Mouse (Mus musculus): ENCODE data around the gene Crk.

DNA sequence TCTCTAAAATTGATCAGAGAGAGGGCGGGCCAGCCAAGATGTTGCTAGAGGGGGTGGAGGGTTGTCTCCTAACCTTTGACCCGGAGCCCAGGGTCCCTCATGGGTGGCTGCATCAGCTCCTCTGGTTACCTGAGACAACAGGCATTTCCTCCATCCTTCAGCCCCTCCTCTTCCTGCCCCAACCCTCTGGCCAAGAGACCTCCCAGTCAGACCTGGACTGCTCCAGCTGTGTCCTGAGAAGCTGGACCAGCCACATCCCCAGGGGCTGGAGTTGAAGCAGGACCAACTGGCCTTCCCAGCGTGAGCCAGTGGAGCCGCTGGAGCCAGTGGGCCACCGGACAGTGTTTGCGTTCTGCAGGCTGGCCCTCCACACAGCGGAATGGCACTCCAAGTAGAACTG is 28.7 kb upstream of the Crk start, which contains the start of gene Myo1c:
- TF ChIP-seq POLR2A (IDR thresholded peaks at IDR 0.05; ENCODE audit: low read depth, low read length) (peak; percentile 63), NELFE (IDR thresholded peaks at IDR 0.05; ENCODE audit: low read depth, low read length) (peak; percentile 38; the same call in 1 of the 2 replicates), UBTF (IDR thresholded peaks at IDR 0.05; ENCODE audit: low read depth, low read length) (no peak), CTCF (conservative IDR thresholded peaks at IDR 0.05 in 1 of 2, IDR thresholded peaks at IDR 0.05 in 1 of 2; ENCODE audit: low read depth in 2 of 2, low read length in 2 of 2) (no peak), ZMIZ1 (IDR thresholded peaks at IDR 0.05; ENCODE audit: low read depth, low read length) (no peak), EP300 (IDR thresholded peaks at IDR 0.05; ENCODE audit: low read length) (no peak), MAZ (IDR thresholded peaks at IDR 0.05; ENCODE audit: low read depth, low read length) (no peak), MAFK (IDR thresholded peaks at IDR 0.05; ENCODE audit: insufficient replicate concordance, low read length) (no peak)

All from CH12.LX (cell line).